Mouse (Mus musculus) bone marrow, adult 2 months (tissue): Measurements from ENCODE around the gene Rab4a.

ENCODE experiments used
- CTCF ChIP-seq: fragments of 200-500 bp; IDR thresholded peaks from 2 replicates; pipeline ENCODE4 v1.5.1; 2011; ENCODE audit warnings: low read length, control low read depth; ENCODE audit not compliant: control insufficient read depth, insufficient read depth
- POLR2A ChIP-seq: fragments of 200-500 bp; IDR thresholded peaks from 2 replicates; pipeline ENCODE4 v1.6.1; 2011; ENCODE audit warnings: low read depth, mild to moderate bottlenecking, control low read depth, low read length, borderline replicate concordance; ENCODE audit not compliant: control insufficient read depth

DNA sequence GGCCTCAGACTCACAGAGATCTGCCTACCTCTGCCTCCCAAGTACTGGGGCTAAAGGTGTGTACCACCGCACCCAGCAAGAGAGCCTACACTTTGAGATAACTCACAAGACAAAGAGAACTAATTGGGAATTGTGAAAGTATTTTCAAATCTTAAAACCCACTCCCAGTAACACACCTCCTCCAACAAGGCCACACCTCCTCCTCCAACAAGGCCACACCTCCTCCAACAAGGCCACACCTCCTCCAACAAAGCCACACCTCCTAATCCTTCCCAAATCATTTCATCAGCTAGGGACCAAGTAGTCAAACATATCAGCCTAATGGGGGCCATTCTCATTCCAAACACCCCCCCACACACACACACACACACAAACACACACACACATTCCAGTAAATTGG lies 31.3 kb upstream of the Rab4a start:
- TF ChIP-seq CTCF = no peak
- TF ChIP-seq POLR2A = no peak
